Mouse (Mus musculus) heart, adult 2 months (tissue): ENCODE data around the gene Prss43. TPM values are rescaled to one million over a fixed set of nuclear protein-coding genes. Genes with fewer than 3 reads are reported as not detected.

Experiments used
- DNase-seq, 2 experiments: peaks; one replicate each; pipeline ENCODE4 v3.0.0; 2021
- H3K27ac ChIP-seq: fragments of 200-600 bp; 2 replicates; pipeline ENCODE4 v1.8.1; 2022
- H3K27me3 ChIP-seq: fragments of 200-500 bp; 2 replicates; pipeline ENCODE4 v1.6.1; 2012; ENCODE audit warnings: mild to moderate bottlenecking, low read length, inconsistent platforms, mixed read lengths; ENCODE audit not compliant: control insufficient read depth, insufficient read depth
- H3K36me3 ChIP-seq: fragments of 200-500 bp; 2 replicates; pipeline ENCODE4 v1.6.1; 2012; ENCODE audit warnings: low read length, inconsistent platforms; ENCODE audit not compliant: control insufficient read depth, insufficient read depth
- H3K4me1 ChIP-seq: fragments of 200-500 bp; 2 replicates; pipeline ENCODE4 v1.6.1; 2011; ENCODE audit warnings: low read length; ENCODE audit not compliant: control insufficient read depth, insufficient read depth
- H3K4me3 ChIP-seq: fragments of 200-600 bp; 2 replicates; pipeline ENCODE4 v1.8.1; 2022
- H3K79me2 ChIP-seq: fragments of 200-500 bp; replicated peaks from 2 replicates; pipeline ENCODE4 v1.6.1; 2012; ENCODE audit warnings: mild to moderate bottlenecking, inconsistent platforms, low read length, moderate library complexity, mixed read lengths; ENCODE audit not compliant: control insufficient read depth, insufficient read depth
- H3K9ac ChIP-seq: fragments of 200-500 bp; 2 replicates; pipeline ENCODE4 v1.6.1; 2012; ENCODE audit warnings: low read depth, mild to moderate bottlenecking, control low read depth, inconsistent platforms, low read length, mixed read lengths
- CTCF ChIP-seq: fragments of 200-600 bp; IDR thresholded peaks from 2 replicates; pipeline ENCODE4 v1.8.1; 2022; ENCODE audit warnings: antibody characterized with exemption, mild to moderate bottlenecking, moderate library complexity
- EP300 ChIP-seq: fragments of 200-500 bp; IDR thresholded peaks from 2 replicates; pipeline ENCODE4 v1.6.1; 2011; ENCODE audit warnings: low read depth, low read length, control low read depth; ENCODE audit not compliant: insufficient read depth
- POLR2A ChIP-seq: fragments of 200-500 bp; IDR thresholded peaks from 2 replicates; pipeline ENCODE4 v1.6.1; 2011; ENCODE audit warnings: mild to moderate bottlenecking, low read depth, low read length, control low read depth; ENCODE audit not compliant: insufficient read depth
- WGBS: fragments of 180-500 bp; shearing (Covaris S2); methylation state at CpG from one replicate; pipeline ENCODE4 v1.1.7; 2018; 5-methylcytosine and 5-hydroxymethylcytosine counted together
- intact Hi-C: fragments of 180-260 bp; cut with DNase I; formaldehyde crosslinking; loops from one replicate; pipeline ENCODE4 v1.15.1; 2025
- polyA plus RNA-seq: library from polyadenylated mRNA; depleted of rRNA; stranded (reverse); fragments of >200 nt; gene quantifications from 2 replicates; pipeline ENCODE4 v1.2.3, GENCODE M21; 2012
- total RNA-seq, 2 experiments: library from RNA; stranded (reverse); gene quantifications; 2 replicates each; pipeline ENCODE4 v1.2.3; 2021

Gene Prss43
- total and polyA plus RNA-seq, 3 experiments: not detected

DNA sequence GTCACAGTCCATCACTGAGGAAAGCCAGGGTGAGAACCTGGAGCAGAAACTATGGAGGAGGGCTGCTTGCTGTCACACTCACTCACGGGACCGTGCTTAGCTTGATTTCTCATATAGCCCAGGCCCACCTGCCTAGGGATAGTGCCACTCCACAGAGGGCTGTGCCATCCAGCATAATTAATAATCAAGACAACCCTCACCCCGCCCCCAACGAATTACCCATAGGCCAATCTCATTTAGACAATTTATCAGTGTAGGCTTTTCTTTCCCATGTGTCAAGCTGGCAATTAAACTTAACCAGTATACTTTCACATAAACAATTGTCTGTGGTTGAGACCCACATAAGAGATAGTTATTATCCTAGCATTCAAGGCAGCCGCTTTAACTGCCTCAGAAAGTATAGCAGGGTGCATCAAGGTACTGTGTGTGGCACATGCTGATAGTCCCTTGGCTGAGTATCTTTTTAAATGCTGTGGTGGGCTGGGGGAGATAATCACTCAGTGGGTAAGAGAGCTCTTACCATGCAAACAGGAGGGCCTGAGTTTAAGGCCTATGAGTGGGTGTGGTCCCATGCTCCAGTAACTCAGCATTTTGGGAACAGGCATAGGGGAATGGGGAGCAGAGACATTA is 32.6 kb downstream of the Prss43 start:
- TF ChIP-seq EP300 (no peak), CTCF (no peak), POLR2A (no peak)
- Histone ChIP-seq H3K79me2 (no peaks in the 10 kb centered on the region), H3K36me3 (no peaks in the 10 kb centered on the region), H3K4me1 (no peaks in the 10 kb centered on the region; the same call in 1 of the 2 replicates), H3K27me3 (peaks cover 3% of the 10 kb centered on the region; the same call in 1 of the 2 replicates), H3K27ac (no peak overlapping the region), H3K4me3 (no peak overlapping the region), H3K9ac (no peak overlapping the region)
- DNase-seq: no peak
- intact Hi-C loops: no loop called here
- WGBS: 98% methylated on average over 5 of the region's 5 CpGs

DNA sequence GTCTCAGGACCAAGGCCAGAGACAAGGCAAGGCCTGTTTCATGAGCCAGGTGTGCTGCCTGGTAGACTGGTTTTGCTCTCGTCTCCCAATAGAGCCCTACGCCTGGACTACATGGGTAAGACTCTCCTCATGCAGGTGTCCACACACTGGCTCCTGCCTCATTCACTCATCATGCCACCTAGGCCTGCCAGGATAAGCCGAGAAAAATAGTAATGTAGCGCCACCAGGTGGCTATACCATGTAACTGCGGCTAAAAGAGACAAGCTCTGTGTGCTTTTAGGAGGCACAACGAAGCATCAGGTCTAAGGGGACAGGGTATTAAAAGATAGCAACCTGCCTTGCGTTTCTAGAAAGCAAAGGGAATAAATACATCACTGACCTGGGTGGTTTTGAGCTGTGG is 44.5 kb downstream of the Prss43 start:
- no peaks in the 10 kb centered on the region for H3K36me3 ChIP-seq

DNA sequence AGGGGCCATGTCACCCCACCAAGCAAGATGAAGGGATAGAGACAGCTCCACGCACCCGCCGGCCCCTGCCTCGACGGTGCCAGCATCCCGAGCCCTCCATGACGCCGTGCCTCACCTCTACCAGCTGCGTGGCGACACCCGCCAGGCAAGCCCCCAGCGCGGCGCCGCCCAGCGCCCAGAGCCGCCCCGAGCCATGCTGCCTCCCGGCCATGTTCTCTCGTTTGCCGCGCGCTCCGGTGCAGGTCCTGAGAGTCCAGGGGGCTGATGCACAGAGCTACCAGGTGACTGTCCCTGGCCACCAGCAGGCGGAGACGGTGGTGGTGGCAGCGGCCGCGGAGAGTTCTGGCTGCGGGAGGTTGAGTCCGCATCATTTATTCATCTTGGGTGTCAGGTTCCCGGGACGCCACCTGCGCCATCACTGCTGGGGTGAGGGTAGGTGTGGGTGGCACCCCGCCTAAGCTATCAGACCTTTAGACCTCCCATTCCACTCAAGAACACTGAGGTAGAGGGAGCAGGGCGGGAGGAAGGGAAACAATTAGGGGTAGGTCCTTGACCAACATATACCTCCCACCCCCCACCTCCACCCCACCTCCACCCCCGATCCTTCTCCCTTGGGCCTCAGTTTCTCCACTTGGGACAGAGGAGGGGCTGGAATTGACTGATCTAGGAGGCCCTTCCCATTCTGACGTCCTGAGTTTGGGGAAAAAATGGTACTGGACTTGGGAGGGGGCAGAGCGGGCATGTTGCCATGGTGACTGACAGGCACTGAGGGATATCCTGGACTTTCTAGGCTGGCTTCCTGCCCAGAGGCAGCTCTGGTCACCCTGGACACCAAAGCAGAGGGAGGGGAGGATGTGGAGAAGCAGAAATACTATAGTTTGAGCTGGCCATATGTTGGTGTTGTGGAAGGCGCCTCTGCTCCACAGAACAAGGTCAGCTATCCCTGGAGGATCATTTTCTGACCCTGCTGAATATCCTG is 47.5 kb downstream of the Prss43 start:
- TF ChIP-seq POLR2A: no peak
- 0 out of 2 replicates have a peak, but pooled peaks have one; percentile 12 for TF ChIP-seq CTCF
- no peak for TF ChIP-seq EP300
- no peak overlapping the region for H3K4me3 ChIP-seq
- peaks cover 12% of the 10 kb centered on the region for H3K4me1 ChIP-seq
- no peak overlapping the region for H3K9ac ChIP-seq
- no peaks in the 10 kb centered on the region for H3K27me3 ChIP-seq
- no peaks in the 10 kb centered on the region for H3K79me2 ChIP-seq
- intact Hi-C loops: loop anchor here (2.0 kb wide), 1 partner anchor 463 kb away; no protein-coding TSS in a partner anchor
- H3K36me3 ChIP-seq: no peaks in the 10 kb centered on the region
- H3K27ac ChIP-seq: no peak overlapping the region
- no peak for DNase-seq
- WGBS: 18% methylated on average over 40 of the region's 40 CpGs

More for the DNA sequence above, 44.5 kb downstream of the Prss43 start:
- Histone ChIP-seq H3K27me3 (no peaks in the 10 kb centered on the region), H3K79me2 (no peaks in the 10 kb centered on the region), H3K9ac (no peak overlapping the region), H3K27ac (no peak overlapping the region), H3K4me3 (no peak overlapping the region), H3K4me1 (no peaks in the 10 kb centered on the region)
- intact Hi-C loops: loop anchor here (1.0 to 2.0 kb wide), 2 partner anchors 88 to 155 kb away; no protein-coding TSS in a partner anchor
- TF ChIP-seq CTCF: peak; percentile 95
- 0 out of 2 replicates have a peak, but pooled peaks have one; percentile 31 for TF ChIP-seq EP300
- no peak for TF ChIP-seq POLR2A
- 27% methylated on average over 7 of the region's 7 CpGs for WGBS
- peak; percentile 53 to 58 for DNase-seq

DNA sequence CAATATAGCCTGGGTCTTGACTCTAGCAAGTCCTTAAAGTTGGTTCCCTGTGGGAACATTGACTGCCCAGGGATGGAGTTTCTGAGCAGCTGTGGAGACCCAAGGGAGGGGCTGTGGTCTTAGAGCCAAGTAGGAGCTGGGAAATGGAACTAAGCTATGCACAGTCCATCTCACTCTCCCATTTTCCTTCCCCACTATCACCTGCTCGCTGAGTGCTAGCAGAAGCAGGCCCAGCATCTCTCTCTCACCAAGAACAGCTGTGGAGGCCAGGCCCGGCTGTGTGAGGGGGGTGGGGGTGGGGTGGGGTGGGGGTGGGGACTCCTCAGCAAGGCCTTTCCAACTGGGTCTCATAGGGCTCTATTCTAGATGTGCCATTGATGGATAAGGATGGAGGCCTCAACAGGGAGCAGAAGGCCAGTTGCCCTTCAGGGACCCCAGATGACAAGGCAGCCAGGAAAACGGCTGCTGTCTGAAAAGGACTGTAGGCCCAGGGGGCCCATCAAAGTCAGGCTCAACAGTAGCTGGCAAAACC is 48.2 kb downstream of the Prss43 start:
- H3K4me1 ChIP-seq: peaks cover 12% of the 10 kb centered on the region
- no peaks in the 10 kb centered on the region for H3K27me3 ChIP-seq
- intact Hi-C loops: no loop called here
- no peak overlapping the region for H3K9ac ChIP-seq
- TF ChIP-seq CTCF (no peak), POLR2A (no peak), EP300 (no peak)
- DNase-seq: no peak
- no peak overlapping the region for H3K27ac ChIP-seq
- 64% methylated on average over 3 of the region's 3 CpGs for WGBS
- no peaks in the 10 kb centered on the region for H3K79me2 ChIP-seq
- no peak overlapping the region for H3K4me3 ChIP-seq
- H3K36me3 ChIP-seq: no peaks in the 10 kb centered on the region

DNA sequence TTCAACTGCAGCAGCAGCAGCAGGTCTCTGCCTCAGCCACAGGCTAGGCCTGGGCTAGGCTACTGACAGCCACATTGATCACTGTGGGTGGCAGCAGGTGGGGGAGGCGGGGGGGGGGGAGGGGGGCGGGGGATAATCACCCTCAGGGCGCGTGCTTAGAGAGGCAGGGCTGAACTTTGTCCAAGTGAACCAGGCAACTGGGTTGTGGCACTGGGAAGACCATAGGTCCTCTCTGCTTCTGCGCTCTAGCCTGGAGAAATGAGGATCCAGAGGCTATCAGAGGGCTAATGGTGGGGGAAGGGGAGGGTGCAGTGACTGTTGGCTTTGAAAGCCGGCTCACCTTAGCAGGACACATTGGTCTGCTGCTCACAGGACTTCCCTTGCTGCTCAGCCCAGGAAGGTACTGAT is 48.8 kb downstream of the Prss43 start:
- Histone ChIP-seq H3K4me3 (no peak overlapping the region), H3K79me2 (no peaks in the 10 kb centered on the region), H3K4me1 (peaks cover 12% of the 10 kb centered on the region), H3K9ac (no peak overlapping the region), H3K36me3 (no peaks in the 10 kb centered on the region), H3K27ac (no peak overlapping the region), H3K27me3 (no peaks in the 10 kb centered on the region)
- no peak for TF ChIP-seq CTCF
- no peak for TF ChIP-seq EP300
- no peak for TF ChIP-seq POLR2A
- intact Hi-C loops: no loop called here
- DNase-seq: no peak
- 64% methylated on average over 5 of the region's 6 CpGs for WGBS
